Mouse (Mus musculus) left cerebral cortex, postnatal 14 days (tissue): ENCODE results near the gene Dnal4. TPM values are rescaled to one million over a fixed set of nuclear protein-coding genes. Genes with fewer than 3 reads are reported as not detected.

Experiments
- total RNA-seq, 2 experiments: library from RNA; stranded (reverse); gene quantifications; 2 replicates each; pipeline ENCODE4 v1.2.3; 2021

The Dnal4 gene
- total RNA-seq, 2 experiments from 2014 or later, result 37.5 to 39.7 TPM

Other genes with a start within 250 kb of the Dnal4 start
- gene Ddx17, start 231.1 kb downstream of the Dnal4 start, total RNA-seq, result 100 to 1,000 TPM; 363 to 364 TPM
- under 1 TPM; 0.59 to 0.87 TPM for gene Dmc1, start 172.7 kb downstream of the Dnal4 start, total RNA-seq
- gene Fam227a, start 118.9 kb downstream of the Dnal4 start, total RNA-seq, result 10 to 100 TPM in 1 of 2 experiments, 1 to 10 TPM in 1; 7.0 to 12.4 TPM
- 10 to 100 TPM; 65.3 to 69.2 TPM for gene Cby1, start 118.7 kb downstream of the Dnal4 start, total RNA-seq
- gene Tomm22, start 107.0 kb downstream of the Dnal4 start, total RNA-seq, result 10 to 100 TPM; 97.8 to 99.7 TPM
- 10 to 100 TPM; 56.1 to 66.2 TPM for gene Josd1, start 89.9 kb downstream of the Dnal4 start, total RNA-seq
- 10 to 100 TPM; 44.1 to 44.7 TPM for gene Gtpbp1, start 87.0 kb downstream of the Dnal4 start, total RNA-seq
- gene Sun2, start 35.3 kb downstream of the Dnal4 start, total RNA-seq, result 10 to 100 TPM; 24.8 to 25.3 TPM
- gene Nptxr, start 26.9 kb upstream of the Dnal4 start, total RNA-seq, result 100 to 1,000 TPM; 693 to 768 TPM
- 10 to 100 TPM in 1 of 2 experiments, 1 to 10 TPM in 1; 7.3 to 53.6 TPM for gene Npcd, start 56.4 kb upstream of the Dnal4 start, total RNA-seq
- gene Cbx6, start 56.8 kb upstream of the Dnal4 start, total RNA-seq, result 100 to 1,000 TPM; 429 to 483 TPM
- 1 to 10 TPM; 4.2 to 5.1 TPM for gene Apobec3, start 113.8 kb upstream of the Dnal4 start, total RNA-seq
- gene Cbx7, start 193.3 kb upstream of the Dnal4 start, total RNA-seq, result 10 to 100 TPM in 1 of 2 experiments, 1 to 10 TPM in 1; 9.9 to 11.9 TPM
- 10 to 100 TPM; 41.9 to 42.8 TPM for gene Pdgfb, start 237.1 kb upstream of the Dnal4 start, total RNA-seq